Mouse (Mus musculus): Measurements from ENCODE around the gene Pop5. TPM values are rescaled to one million over a fixed set of nuclear protein-coding genes. Genes with fewer than 3 reads are reported as not detected.

Pop5 gene
- polyA plus RNA-seq (2015; fragmentation: Nextera tagmentation; extraction: Ambion mirVana): 68.1 and 74.8 TPM in 2 replicates

DNA sequence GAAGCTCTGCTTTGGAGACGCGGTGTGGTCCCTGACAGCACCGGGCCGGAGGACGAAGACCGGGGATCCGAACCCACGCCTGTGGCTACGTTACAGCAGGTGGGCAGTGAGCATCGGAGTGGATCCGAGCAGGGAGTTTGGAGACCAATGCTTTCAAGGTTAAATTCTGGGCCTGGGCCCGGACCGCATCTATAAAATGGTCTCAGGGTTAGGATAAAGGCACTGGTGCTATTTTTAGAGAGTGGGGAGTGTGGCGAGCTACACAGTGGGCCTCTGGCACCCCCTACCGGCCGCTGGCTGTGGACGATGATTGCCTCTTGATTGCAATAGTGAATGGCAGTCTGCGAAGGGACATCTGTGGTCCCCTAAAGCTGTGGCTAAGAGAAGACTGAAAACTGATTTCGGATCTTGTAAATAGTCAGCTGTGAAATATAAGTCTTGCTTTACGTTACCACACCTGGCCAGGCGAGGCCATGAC lies at the start of gene Pop5:
TSS of gene Pop5 (plus strand) at position 51 of the 478 bp plus-strand sequence.
- Histone ChIP-seq H3K9me3 (replicated peaks; ENCODE audit: control insufficient read depth, low read length) (no peaks in the 10 kb centered on the region), H3K36me3 (ENCODE audit: control insufficient read depth, insufficient read depth) (peaks cover 12% of the 10 kb centered on the region), H3K9ac (ENCODE audit: low read depth, low read length) (peak within 1 kb of the TSS; percentile 60), H3K27ac (ENCODE audit: low read length) (no peak within 1 kb of the TSS), H3K4me2 (ENCODE audit: low read depth, low read length) (peak within 1 kb of the TSS; percentile 91), H3K27me3 (ENCODE audit: control insufficient read depth, insufficient read depth, low read depth, low read length) (peaks cover 40% of the 10 kb centered on the region), H3K4me1 (ENCODE audit: control insufficient read depth, low read depth, low read length) (peaks cover 26% of the 10 kb centered on the region), H3K4me3 (ENCODE audit: low read depth, low read length) (peak within 1 kb of the TSS; percentile 58)
- peak; percentile 55 for ATAC-seq (ENCODE audit: low read depth)
- 2% methylated on average over 21 of the region's 21 CpGs for WGBS (ENCODE audit: insufficient replicate concordance)

DNA sequence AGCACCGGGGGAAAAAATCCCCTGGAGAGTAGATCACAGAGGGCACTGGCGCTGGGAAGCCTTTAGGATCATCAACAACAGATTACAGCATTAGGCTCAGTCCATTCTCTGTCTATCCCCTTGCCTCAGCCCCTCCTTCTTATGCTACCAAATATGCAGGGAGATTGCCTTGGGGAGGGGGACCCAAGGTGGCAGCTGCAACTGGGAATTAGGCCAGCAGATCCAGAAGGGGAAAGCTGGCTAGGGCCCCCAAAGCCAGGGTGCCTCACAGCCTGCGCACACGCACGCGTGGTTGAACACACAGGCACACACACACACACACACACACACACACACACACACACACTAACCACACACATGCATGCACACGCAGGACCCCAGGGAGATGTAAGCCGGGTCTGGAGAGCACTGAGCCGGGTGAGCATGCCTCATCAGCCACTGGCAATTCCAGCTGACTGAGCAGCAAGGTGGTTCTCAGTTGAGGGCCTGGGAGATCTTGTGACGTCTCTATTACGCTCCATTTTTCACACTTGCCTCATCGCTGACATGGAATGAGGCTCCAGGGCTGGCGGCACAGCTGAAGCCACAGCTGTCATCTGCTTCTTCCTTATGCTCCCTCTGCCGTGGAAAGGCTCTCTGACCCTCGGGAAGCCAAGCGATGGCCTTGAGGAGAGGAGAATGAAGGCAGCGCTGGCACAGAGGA lies 49.1 kb upstream of the Pop5 start:
- Histone ChIP-seq H3K36me3 (ENCODE audit: control insufficient read depth, insufficient read depth) (no peaks in the 10 kb centered on the region), H3K27me3 (ENCODE audit: control insufficient read depth, insufficient read depth, low read depth, low read length) (peaks cover 61% of the 10 kb centered on the region), H3K4me2 (ENCODE audit: low read depth, low read length) (0 out of 2 replicates have a peak overlapping the region, but pooled peaks have one; percentile 5), H3K9ac (ENCODE audit: low read depth, low read length) (no peak overlapping the region), H3K4me1 (ENCODE audit: control insufficient read depth, low read depth, low read length) (peaks cover 6% of the 10 kb centered on the region), H3K4me3 (ENCODE audit: low read depth, low read length) (no peak overlapping the region), H3K27ac (ENCODE audit: low read length) (no peak overlapping the region), H3K9me3 (replicated peaks; ENCODE audit: control insufficient read depth, low read length) (no peaks in the 10 kb centered on the region)
- no peak for ATAC-seq (ENCODE audit: low read depth)
- 37% methylated on average over 17 of the region's 17 CpGs for WGBS (ENCODE audit: insufficient replicate concordance)

DNA sequence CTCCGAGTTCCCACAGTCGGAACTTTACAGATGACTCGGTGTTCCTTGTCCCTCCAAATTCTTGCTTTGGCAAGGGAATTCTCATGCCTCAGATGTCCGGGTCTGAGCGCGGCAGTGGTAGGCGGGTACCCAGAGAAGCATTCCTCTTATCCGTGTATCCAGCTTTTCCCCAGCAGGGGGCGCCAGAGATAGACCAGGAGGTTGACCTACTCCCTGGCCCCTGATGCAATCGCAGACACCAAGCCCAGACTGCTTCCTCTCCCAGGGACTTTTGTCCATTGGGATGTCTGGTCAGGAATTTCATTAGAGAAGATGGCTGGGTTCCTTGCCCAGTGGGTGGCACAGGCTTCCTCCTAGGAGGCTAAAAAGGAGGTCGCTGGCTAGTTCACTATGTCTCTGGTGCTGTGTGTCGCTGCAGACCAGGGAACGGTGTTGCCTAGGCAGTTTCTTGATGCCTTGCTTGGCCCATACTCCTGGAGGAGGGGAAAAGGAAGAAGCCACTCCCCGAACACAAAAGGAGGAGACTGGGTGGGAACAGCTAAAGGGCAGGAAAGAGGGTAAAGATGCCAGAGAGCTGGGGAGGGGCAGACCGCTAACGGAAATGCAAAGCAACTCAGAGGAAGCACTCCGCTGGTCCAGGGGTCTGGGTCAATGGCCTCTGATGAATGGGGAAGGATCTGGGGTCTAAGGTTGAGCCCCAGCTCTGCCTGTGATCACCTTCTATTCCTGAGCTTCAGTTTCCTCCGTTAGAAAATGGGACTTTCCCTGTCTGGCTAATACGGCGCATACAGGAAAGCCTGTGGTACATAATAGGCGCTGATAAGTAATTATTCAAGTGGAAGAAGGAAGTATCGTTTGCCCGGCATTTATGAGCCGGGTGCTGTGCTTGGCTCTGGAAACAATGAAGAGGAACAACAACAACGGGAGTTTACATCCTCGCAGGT lies 48.2 kb upstream of the Pop5 start:
- peaks cover 71% of the 10 kb centered on the region for H3K27me3 ChIP-seq (ENCODE audit: control insufficient read depth, insufficient read depth, low read depth, low read length)
- no peak overlapping the region for H3K27ac ChIP-seq (ENCODE audit: low read length)
- H3K9ac ChIP-seq (ENCODE audit: low read depth, low read length): no peak overlapping the region
- peak; percentile 77 for ATAC-seq (ENCODE audit: low read depth)
- H3K4me3 ChIP-seq (ENCODE audit: low read depth, low read length): no peak overlapping the region
- H3K4me1 ChIP-seq (ENCODE audit: control insufficient read depth, low read depth, low read length): peaks cover 6% of the 10 kb centered on the region
- H3K4me2 ChIP-seq (ENCODE audit: low read depth, low read length): peak overlapping the region; percentile 5
- no peaks in the 10 kb centered on the region for H3K36me3 ChIP-seq (ENCODE audit: control insufficient read depth, insufficient read depth)
- WGBS (ENCODE audit: insufficient replicate concordance): 7% methylated on average over 26 of the region's 26 CpGs
- no peaks in the 10 kb centered on the region for H3K9me3 ChIP-seq (replicated peaks; ENCODE audit: control insufficient read depth, low read length)

DNA sequence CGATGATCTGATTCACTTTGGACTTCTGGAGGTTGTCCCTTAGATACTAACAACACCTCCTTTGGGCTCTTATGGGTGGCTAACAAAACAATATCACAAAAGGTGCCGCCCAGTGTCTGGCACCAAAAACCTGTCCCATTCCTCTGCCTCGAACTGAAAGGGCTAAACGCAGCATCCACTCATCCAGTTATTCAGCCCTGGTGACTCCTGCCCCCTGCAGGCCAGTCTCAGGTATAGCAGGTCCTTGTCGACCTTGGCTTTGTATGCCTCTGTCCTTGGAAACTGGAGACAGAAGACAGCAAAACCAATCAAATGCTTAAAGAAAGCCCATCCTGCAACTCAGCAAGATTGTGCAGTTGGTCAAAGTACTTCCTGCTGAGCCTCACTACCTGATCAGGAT lies 46.8 kb upstream of the Pop5 start:
- 43% methylated on average over 5 of the region's 5 CpGs for WGBS (ENCODE audit: insufficient replicate concordance)
- Histone ChIP-seq H3K4me3 (ENCODE audit: low read depth, low read length) (no peak overlapping the region), H3K4me2 (ENCODE audit: low read depth, low read length) (no peak overlapping the region), H3K4me1 (ENCODE audit: control insufficient read depth, low read depth, low read length) (peaks cover 13% of the 10 kb centered on the region), H3K36me3 (ENCODE audit: control insufficient read depth, insufficient read depth) (no peaks in the 10 kb centered on the region), H3K9ac (ENCODE audit: low read depth, low read length) (no peak overlapping the region), H3K27ac (ENCODE audit: low read length) (no peak overlapping the region), H3K27me3 (ENCODE audit: control insufficient read depth, insufficient read depth, low read depth, low read length) (peaks cover 79% of the 10 kb centered on the region), H3K9me3 (replicated peaks; ENCODE audit: control insufficient read depth, low read length) (no peaks in the 10 kb centered on the region)
- no peak for ATAC-seq (ENCODE audit: low read depth)

DNA sequence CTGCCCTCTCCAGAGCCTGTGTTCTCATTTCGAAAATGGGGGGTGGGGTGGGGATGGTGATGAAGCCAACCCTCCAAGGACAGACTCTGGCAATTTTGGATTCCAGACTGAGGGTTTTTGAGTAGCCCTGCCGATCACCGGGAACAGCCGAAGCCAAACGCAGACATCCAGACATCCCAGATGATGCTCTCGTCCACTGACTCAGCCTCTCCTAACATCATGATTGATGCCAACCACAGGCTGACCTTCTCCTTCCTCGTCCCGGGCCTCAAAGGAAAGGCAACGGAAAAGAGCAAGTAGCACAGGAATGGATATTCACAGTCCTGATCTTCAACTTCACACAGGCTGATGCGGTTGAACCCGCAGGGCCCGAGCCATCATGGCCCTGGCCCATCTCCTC lies 45.6 kb upstream of the Pop5 start:
- no peaks in the 10 kb centered on the region for H3K9me3 ChIP-seq (replicated peaks; ENCODE audit: control insufficient read depth, low read length)
- peaks cover 13% of the 10 kb centered on the region for H3K4me1 ChIP-seq (ENCODE audit: control insufficient read depth, low read depth, low read length)
- no peak overlapping the region for H3K9ac ChIP-seq (ENCODE audit: low read depth, low read length)
- 61% methylated on average over 12 of the region's 12 CpGs for WGBS (ENCODE audit: insufficient replicate concordance)
- H3K4me3 ChIP-seq (ENCODE audit: low read depth, low read length): no peak overlapping the region
- H3K27ac ChIP-seq (ENCODE audit: low read length): no peak overlapping the region
- no peaks in the 10 kb centered on the region for H3K36me3 ChIP-seq (ENCODE audit: control insufficient read depth, insufficient read depth)
- H3K27me3 ChIP-seq (ENCODE audit: control insufficient read depth, insufficient read depth, low read depth, low read length): peaks cover 87% of the 10 kb centered on the region
- H3K4me2 ChIP-seq (ENCODE audit: low read depth, low read length): no peak overlapping the region
- no peak for ATAC-seq (ENCODE audit: low read depth)

DNA sequence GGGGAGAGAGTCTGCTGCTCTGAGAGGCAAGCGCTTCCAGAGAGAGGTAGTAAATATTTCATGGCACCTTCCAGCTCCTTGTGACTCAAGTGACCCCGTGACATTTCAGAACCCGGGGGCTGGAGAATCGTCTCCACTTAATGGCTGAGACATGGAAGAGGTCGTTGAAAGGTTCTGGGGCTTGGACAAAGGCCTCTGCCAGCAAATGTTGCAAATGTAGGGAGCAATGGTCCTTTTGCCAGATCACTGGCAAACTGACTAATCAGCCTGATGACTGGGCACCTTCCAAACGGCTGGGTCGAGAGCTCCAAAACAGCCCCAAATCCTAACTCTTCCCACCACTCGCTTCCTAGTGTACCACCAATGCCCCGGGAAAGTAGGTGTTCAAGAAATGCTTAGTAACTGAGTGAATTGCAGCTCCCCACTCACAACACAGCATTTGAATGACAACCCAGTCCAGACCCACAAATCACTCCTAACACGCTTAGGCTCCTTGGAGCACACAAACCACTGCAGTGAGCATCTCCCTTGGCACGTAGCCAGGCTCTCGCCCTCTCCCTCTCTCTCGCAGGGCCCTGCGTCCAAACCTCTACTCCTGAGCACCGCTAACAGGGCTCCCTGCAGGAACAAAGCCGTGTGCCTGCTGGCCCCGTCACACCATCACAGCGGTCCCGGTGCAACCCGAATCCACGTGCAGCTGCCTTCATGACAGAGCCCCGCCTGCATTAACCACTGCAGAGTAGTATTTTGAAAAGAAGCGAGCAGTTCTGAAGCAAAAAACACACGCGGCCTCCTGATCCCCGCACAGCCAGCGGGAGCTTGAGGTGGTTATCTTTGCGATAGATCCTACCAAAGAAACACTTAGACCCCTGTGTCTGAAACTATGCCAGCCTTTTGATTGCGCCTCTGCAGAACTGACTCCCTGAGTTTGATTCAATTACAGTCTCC lies 43.5 kb upstream of the Pop5 start:
- H3K27me3 ChIP-seq (ENCODE audit: control insufficient read depth, insufficient read depth, low read depth, low read length): peaks cover 85% of the 10 kb centered on the region
- no peak overlapping the region for H3K4me2 ChIP-seq (ENCODE audit: low read depth, low read length)

DNA sequence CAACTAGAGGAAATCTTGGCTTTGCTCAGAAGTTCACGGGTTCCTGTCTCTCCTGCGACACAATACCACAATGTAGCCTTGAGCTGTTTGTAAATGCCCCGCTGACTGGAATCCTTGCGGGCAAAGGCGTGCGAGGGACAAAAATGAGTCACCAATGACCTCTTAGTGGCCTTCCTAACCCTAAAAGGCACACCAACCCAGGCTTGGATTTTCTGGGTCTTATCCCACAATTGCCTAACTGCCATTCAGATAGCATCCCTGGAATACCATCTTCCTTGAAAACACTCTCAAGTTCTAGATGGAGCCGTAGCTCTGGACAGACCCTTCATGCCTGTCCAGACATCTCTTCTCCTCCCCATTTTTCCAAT lies 42.8 kb upstream of the Pop5 start:
- no peaks in the 10 kb centered on the region for H3K36me3 ChIP-seq (ENCODE audit: control insufficient read depth, insufficient read depth)
- H3K27ac ChIP-seq (ENCODE audit: low read length): no peak overlapping the region
- ATAC-seq (ENCODE audit: low read depth): no peak
- peaks cover 80% of the 10 kb centered on the region for H3K27me3 ChIP-seq (ENCODE audit: control insufficient read depth, insufficient read depth, low read depth, low read length)
- 10% methylated on average over 7 of the region's 7 CpGs for WGBS (ENCODE audit: insufficient replicate concordance)
- no peak overlapping the region for H3K9ac ChIP-seq (ENCODE audit: low read depth, low read length)
- no peak overlapping the region for H3K4me2 ChIP-seq (ENCODE audit: low read depth, low read length)
- H3K9me3 ChIP-seq (replicated peaks; ENCODE audit: control insufficient read depth, low read length): no peaks in the 10 kb centered on the region
- no peak overlapping the region for H3K4me3 ChIP-seq (ENCODE audit: low read depth, low read length)
- H3K4me1 ChIP-seq (ENCODE audit: control insufficient read depth, low read depth, low read length): peaks cover 8% of the 10 kb centered on the region

More for the DNA sequence above, 43.5 kb upstream of the Pop5 start:
- Histone ChIP-seq H3K4me3 (ENCODE audit: low read depth, low read length) (no peak overlapping the region), H3K36me3 (ENCODE audit: control insufficient read depth, insufficient read depth) (no peaks in the 10 kb centered on the region), H3K9me3 (replicated peaks; ENCODE audit: control insufficient read depth, low read length) (no peaks in the 10 kb centered on the region), H3K27ac (ENCODE audit: low read length) (no peak overlapping the region), H3K9ac (ENCODE audit: low read depth, low read length) (no peak overlapping the region), H3K4me1 (ENCODE audit: control insufficient read depth, low read depth, low read length) (peaks cover 13% of the 10 kb centered on the region)
- no peak for ATAC-seq (ENCODE audit: low read depth)
- 8% methylated on average over 29 of the region's 29 CpGs for WGBS (ENCODE audit: insufficient replicate concordance)

DNA sequence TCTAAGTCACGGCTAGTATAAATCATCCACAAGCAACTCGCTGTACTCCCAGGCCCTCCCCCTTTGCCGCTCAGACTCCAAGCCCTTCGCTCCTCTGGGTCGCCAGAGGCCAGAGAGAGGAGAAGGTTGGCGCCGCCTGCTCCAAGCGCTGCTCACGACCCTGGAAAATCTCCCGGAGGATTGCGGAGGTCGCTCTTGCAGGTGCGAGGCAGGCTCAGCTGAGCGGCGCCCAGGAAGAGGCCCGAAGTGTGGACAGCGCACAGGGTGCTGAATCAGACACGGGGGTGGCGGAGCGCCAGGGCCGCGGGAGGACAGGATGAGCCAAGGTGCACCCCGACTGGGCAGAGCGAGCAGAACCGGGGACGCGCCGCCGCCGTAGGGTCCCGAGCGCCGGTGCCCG lies 42.4 kb upstream of the Pop5 start:
- Histone ChIP-seq H3K9ac (ENCODE audit: low read depth, low read length) (no peak overlapping the region), H3K27me3 (ENCODE audit: control insufficient read depth, insufficient read depth, low read depth, low read length) (peaks cover 78% of the 10 kb centered on the region), H3K4me2 (ENCODE audit: low read depth, low read length) (peak overlapping the region; percentile 76), H3K27ac (ENCODE audit: low read length) (no peak overlapping the region), H3K36me3 (ENCODE audit: control insufficient read depth, insufficient read depth) (no peaks in the 10 kb centered on the region), H3K4me3 (ENCODE audit: low read depth, low read length) (peak overlapping the region; percentile 51), H3K4me1 (ENCODE audit: control insufficient read depth, low read depth, low read length) (peaks cover 7% of the 10 kb centered on the region), H3K9me3 (replicated peaks; ENCODE audit: control insufficient read depth, low read length) (no peaks in the 10 kb centered on the region)
- WGBS (ENCODE audit: insufficient replicate concordance): 1% methylated on average over 33 of the region's 34 CpGs
- ATAC-seq (ENCODE audit: low read depth): no peak

Data from liver, embryonic 16.5 days (tissue).